Mouse (Mus musculus) neural tube, embryonic 13.5 days (tissue): ENCODE measurements around the gene Olfr686. TPM values are rescaled to one million over a fixed set of nuclear protein-coding genes. Genes with fewer than 3 reads are reported as not detected.

ENCODE experiments used
- ATAC-seq: fragments of 200-750 bp; cut with Nextera tagmentation; 2 replicates; pipeline ENCODE4 v1.8.0; 2017; ENCODE audit warnings: low read depth, mild to moderate bottlenecking, moderate TSS enrichment, moderate library complexity
- H3K27ac ChIP-seq: fragments of 300-500 bp; sonication (generic); replicated peaks from 2 replicates; pipeline ENCODE4 v1.5.1; 2015; ENCODE audit warnings: moderate library complexity, mild to moderate bottlenecking, inconsistent platforms
- H3K27me3 ChIP-seq: fragments of 300-500 bp; sonication (generic); 2 replicates; pipeline ENCODE4 v1.6.1; 2015; ENCODE audit warnings: mild to moderate bottlenecking, inconsistent platforms
- H3K36me3 ChIP-seq: fragments of 300-500 bp; sonication (generic); 2 replicates; pipeline ENCODE4 v1.6.1; 2015; ENCODE audit warnings: mild to moderate bottlenecking, inconsistent platforms
- H3K4me1 ChIP-seq: fragments of 300-500 bp; sonication (generic); replicated peaks from 2 replicates; pipeline ENCODE4 v1.6.1; 2015; ENCODE audit warnings: inconsistent platforms
- H3K4me2 ChIP-seq: fragments of 300-500 bp; sonication (generic); 2 replicates; pipeline ENCODE4 v1.6.1; 2015; ENCODE audit warnings: inconsistent platforms, mild to moderate bottlenecking, moderate library complexity
- H3K4me3 ChIP-seq: fragments of 300-500 bp; sonication (generic); 2 replicates; pipeline ENCODE4 v1.5.1; 2015; ENCODE audit warnings: mild to moderate bottlenecking, inconsistent platforms
- H3K9ac ChIP-seq: fragments of 300-500 bp; sonication (generic); 2 replicates; pipeline ENCODE4 v1.6.1; 2015; ENCODE audit warnings: moderate library complexity, mild to moderate bottlenecking, inconsistent platforms
- H3K9me3 ChIP-seq: fragments of 300-500 bp; sonication (generic); 2 replicates; pipeline ENCODE4 v1.6.1; 2016; ENCODE audit warnings: inconsistent platforms
- WGBS: fragments of 180-500 bp; shearing (Covaris S2); methylation state at CpG from one replicate; pipeline ENCODE4 v1.1.7; 2015; 5-methylcytosine and 5-hydroxymethylcytosine counted together
- polyA plus RNA-seq: library from polyadenylated mRNA; unstranded; fragments of >200 nt; fragmentation: Nextera tagmentation; extraction: Ambion mirVana; gene quantifications from 2 replicates; pipeline ENCODE4 v1.2.1, GENCODE M21; 2015

The Olfr686 gene
- polyA plus RNA-seq, result not detected in 2 replicates

GRCm38 (mm10) chr7:105207385-105207784, at the start of gene Olfr686:
Olfr686 (minus strand) TSS chr7:105207485.
- no peaks in the 10 kb centered on the region for H3K36me3 ChIP-seq
- H3K4me1 ChIP-seq, result no peaks in the 10 kb centered on the region
- no peak for ATAC-seq
- no peak within 1 kb of the TSS for H3K4me3 ChIP-seq
- no peak within 1 kb of the TSS for H3K9ac ChIP-seq
- no peak within 1 kb of the TSS for H3K27ac ChIP-seq
- no peak within 1 kb of the TSS for H3K4me2 ChIP-seq
- H3K9me3 ChIP-seq, result no peaks in the 10 kb centered on the region
- no peaks in the 10 kb centered on the region for H3K27me3 ChIP-seq

- H3K4me3 ChIP-seq, result no peak overlapping the region
- 67% methylated on average over 5 of the region's 5 CpGs for WGBS
- H3K36me3 ChIP-seq, result no peaks in the 10 kb centered on the region
- H3K27ac ChIP-seq, result no peak overlapping the region
- no peak overlapping the region for H3K4me2 ChIP-seq
- H3K9me3 ChIP-seq, result no peaks in the 10 kb centered on the region
- no peak overlapping the region for H3K9ac ChIP-seq
- H3K27me3 ChIP-seq, result no peaks in the 10 kb centered on the region
- no peak for ATAC-seq
- H3K4me1 ChIP-seq, result no peaks in the 10 kb centered on the region
Observed at GRCm38 (mm10) chr7:105256656-105257055, 49.4 kb upstream of the Olfr686 start.

- Histone ChIP-seq H3K27ac (no peak overlapping the region), H3K27me3 (no peaks in the 10 kb centered on the region), H3K4me1 (no peaks in the 10 kb centered on the region), H3K9ac (no peak overlapping the region), H3K4me3 (no peak overlapping the region), H3K36me3 (no peaks in the 10 kb centered on the region), H3K4me2 (no peak overlapping the region), H3K9me3 (no peaks in the 10 kb centered on the region)
- 72% methylated on average over 1 of the region's 1 CpGs for WGBS
- no peak for ATAC-seq
Observed at GRCm38 (mm10) chr7:105248197-105248596, 40.9 kb upstream of the Olfr686 start.

- no peaks in the 10 kb centered on the region for H3K9me3 ChIP-seq
- 86% methylated on average over 3 of the region's 3 CpGs for WGBS
- H3K36me3 ChIP-seq, result no peaks in the 10 kb centered on the region
- no peaks in the 10 kb centered on the region for H3K4me1 ChIP-seq
- no peak overlapping the region for H3K4me2 ChIP-seq
- no peaks in the 10 kb centered on the region for H3K27me3 ChIP-seq
- H3K27ac ChIP-seq, result no peak overlapping the region
- H3K9ac ChIP-seq, result no peak overlapping the region
- no peak for ATAC-seq
- no peak overlapping the region for H3K4me3 ChIP-seq
Observed at GRCm38 (mm10) chr7:105247671-105248070, 40.4 kb upstream of the Olfr686 start.

- Histone ChIP-seq H3K9me3 (no peaks in the 10 kb centered on the region), H3K4me3 (no peak overlapping the region), H3K9ac (no peak overlapping the region), H3K36me3 (no peaks in the 10 kb centered on the region), H3K27me3 (no peaks in the 10 kb centered on the region), H3K4me2 (no peak overlapping the region), H3K27ac (no peak overlapping the region), H3K4me1 (no peaks in the 10 kb centered on the region)
- WGBS, result 81% methylated on average over 2 of the region's 2 CpGs
- ATAC-seq, result no peak
Observed at GRCm38 (mm10) chr7:105229386-105229785, 22.1 kb upstream of the Olfr686 start.

- no peak for ATAC-seq
- no peak overlapping the region for H3K9ac ChIP-seq
- no peak overlapping the region for H3K4me3 ChIP-seq
- H3K36me3 ChIP-seq, result no peaks in the 10 kb centered on the region
- H3K9me3 ChIP-seq, result no peaks in the 10 kb centered on the region
- H3K27ac ChIP-seq, result no peak overlapping the region
- 91% methylated on average over 1 of the region's 1 CpGs for WGBS
- no peaks in the 10 kb centered on the region for H3K27me3 ChIP-seq
- H3K4me2 ChIP-seq, result no peak overlapping the region
- no peaks in the 10 kb centered on the region for H3K4me1 ChIP-seq
Observed at GRCm38 (mm10) chr7:105228138-105228537, 20.9 kb upstream of the Olfr686 start.

GRCm38 (mm10) chr7:105226703-105227102, 19.4 kb upstream of the Olfr686 start:
- H3K4me1 ChIP-seq, result no peaks in the 10 kb centered on the region
- H3K9me3 ChIP-seq, result no peaks in the 10 kb centered on the region
- no peak overlapping the region for H3K4me2 ChIP-seq
- no peak overlapping the region for H3K4me3 ChIP-seq
- H3K27ac ChIP-seq, result no peak overlapping the region
- ATAC-seq, result no peak
- no peak overlapping the region for H3K9ac ChIP-seq
- no peaks in the 10 kb centered on the region for H3K36me3 ChIP-seq
- H3K27me3 ChIP-seq, result no peaks in the 10 kb centered on the region

- H3K36me3 ChIP-seq, result no peaks in the 10 kb centered on the region
- no peaks in the 10 kb centered on the region for H3K9me3 ChIP-seq
- H3K9ac ChIP-seq, result no peak overlapping the region
- no peaks in the 10 kb centered on the region for H3K4me1 ChIP-seq
- H3K4me2 ChIP-seq, result no peak overlapping the region
- no peak overlapping the region for H3K27ac ChIP-seq
- ATAC-seq, result no peak
- H3K27me3 ChIP-seq, result no peaks in the 10 kb centered on the region
- H3K4me3 ChIP-seq, result no peak overlapping the region
Observed at GRCm38 (mm10) chr7:105226072-105226471, 18.8 kb upstream of the Olfr686 start.

GRCm38 (mm10) chr7:105218281-105218680, 11.0 kb upstream of the Olfr686 start:
- ATAC-seq, result no peak
- WGBS, result 79% methylated on average over 4 of the region's 4 CpGs

GRCm38 (mm10) chr7:105214761-105215160, 7.5 kb upstream of the Olfr686 start:
- 67% methylated on average over 1 of the region's 1 CpGs for WGBS
- Histone ChIP-seq H3K4me1 (no peaks in the 10 kb centered on the region), H3K9ac (no peak overlapping the region), H3K36me3 (no peaks in the 10 kb centered on the region), H3K4me2 (no peak overlapping the region), H3K4me3 (no peak overlapping the region), H3K9me3 (no peaks in the 10 kb centered on the region), H3K27ac (no peak overlapping the region), H3K27me3 (no peaks in the 10 kb centered on the region)
- no peak for ATAC-seq

More at GRCm38 (mm10) chr7:105218281-105218680, 11.0 kb upstream of the Olfr686 start:
- H3K4me1 ChIP-seq, result no peaks in the 10 kb centered on the region
- no peak overlapping the region for H3K9ac ChIP-seq
- H3K4me3 ChIP-seq, result no peak overlapping the region
- H3K4me2 ChIP-seq, result no peak overlapping the region
- H3K27me3 ChIP-seq, result no peaks in the 10 kb centered on the region
- H3K9me3 ChIP-seq, result no peaks in the 10 kb centered on the region
- H3K27ac ChIP-seq, result no peak overlapping the region
- H3K36me3 ChIP-seq, result no peaks in the 10 kb centered on the region

GRCm38 (mm10) chr7:105185912-105186311, 21.4 kb downstream of the Olfr686 start, which contains the start of gene Olfr685:
Olfr685 (minus strand) TSS chr7:105186012.
- no peaks in the 10 kb centered on the region for H3K4me1 ChIP-seq
- H3K27me3 ChIP-seq, result no peaks in the 10 kb centered on the region
- no peaks in the 10 kb centered on the region for H3K36me3 ChIP-seq
- H3K9me3 ChIP-seq, result no peaks in the 10 kb centered on the region
- WGBS, result 93% methylated on average over 1 of the region's 1 CpGs
- no peak within 1 kb of the TSS for H3K4me2 ChIP-seq
- H3K4me3 ChIP-seq, result no peak within 1 kb of the TSS
- no peak within 1 kb of the TSS for H3K9ac ChIP-seq
- no peak within 1 kb of the TSS for H3K27ac ChIP-seq
- ATAC-seq, result no peak

GRCm38 (mm10) chr7:105170773-105171172, 36.5 kb downstream of the Olfr686 start:
- H3K27me3 ChIP-seq, result no peaks in the 10 kb centered on the region
- H3K9me3 ChIP-seq, result no peaks in the 10 kb centered on the region
- no peak overlapping the region for H3K4me3 ChIP-seq
- no peaks in the 10 kb centered on the region for H3K4me1 ChIP-seq
- no peak overlapping the region for H3K4me2 ChIP-seq
- H3K36me3 ChIP-seq, result no peaks in the 10 kb centered on the region
- ATAC-seq, result no peak
- H3K27ac ChIP-seq, result no peak overlapping the region
- no peak overlapping the region for H3K9ac ChIP-seq
- 56% methylated on average over 4 of the region's 4 CpGs for WGBS

- no peak within 1 kb of the TSS for H3K4me2 ChIP-seq
- no peak within 1 kb of the TSS for H3K27ac ChIP-seq
- ATAC-seq, result no peak
- H3K4me1 ChIP-seq, result no peaks in the 10 kb centered on the region
- no peaks in the 10 kb centered on the region for H3K9me3 ChIP-seq
- H3K27me3 ChIP-seq, result no peaks in the 10 kb centered on the region
- 82% methylated on average over 1 of the region's 1 CpGs for WGBS
- H3K36me3 ChIP-seq, result no peaks in the 10 kb centered on the region
- H3K9ac ChIP-seq, result no peak within 1 kb of the TSS
- H3K4me3 ChIP-seq, result no peak within 1 kb of the TSS
Observed at GRCm38 (mm10) chr7:105163553-105163952, 43.7 kb downstream of the Olfr686 start, which contains the start of gene Olfr684. Olfr684 (minus strand) TSS chr7:105163653.
